Mouse (Mus musculus): Measurements from ENCODE around the gene H2-DMb2.

H2-DMb2 gene

GRCm38 (mm10) chr17:34143033-34143432 lies at the start of gene H2-DMb2:
H2-DMb2 (plus strand) TSS chr17:34143307.
- peak; percentile 51 for DNase-seq

GRCm38 (mm10) chr17:34094283-34095035 lies 48.6 kb upstream of the H2-DMb2 start:
- DNase-seq: no peak

GRCm38 (mm10) chr17:34096497-34097010 lies 46.6 kb upstream of the H2-DMb2 start:
- no peak for DNase-seq

- no peak for DNase-seq
Measured at GRCm38 (mm10) chr17:34097272-34097671, 45.8 kb upstream of the H2-DMb2 start.

- no peak for DNase-seq
Measured at GRCm38 (mm10) chr17:34098709-34099479, 44.2 kb upstream of the H2-DMb2 start.

GRCm38 (mm10) chr17:34099531-34099930 lies 43.6 kb upstream of the H2-DMb2 start:
- peak; percentile 64 for DNase-seq

- no peak for DNase-seq
Measured at GRCm38 (mm10) chr17:34101185-34101584, 41.9 kb upstream of the H2-DMb2 start.

GRCm38 (mm10) chr17:34101604-34102032 lies 41.5 kb upstream of the H2-DMb2 start:
- DNase-seq: peak; percentile 96

GRCm38 (mm10) chr17:34102831-34103230 lies 40.3 kb upstream of the H2-DMb2 start:
- DNase-seq: no peak

GRCm38 (mm10) chr17:34104804-34105203 lies 38.3 kb upstream of the H2-DMb2 start:
- no peak for DNase-seq

- no peak for DNase-seq
Measured at GRCm38 (mm10) chr17:34106555-34106954, 36.6 kb upstream of the H2-DMb2 start.

- DNase-seq: no peak
Measured at GRCm38 (mm10) chr17:34107109-34107867, 35.8 kb upstream of the H2-DMb2 start.

- no peak for DNase-seq
Measured at GRCm38 (mm10) chr17:34108460-34108859, 34.6 kb upstream of the H2-DMb2 start.

- DNase-seq: no peak
Measured at GRCm38 (mm10) chr17:34109038-34109805, 33.9 kb upstream of the H2-DMb2 start.

GRCm38 (mm10) chr17:34109806-34110195 lies 33.3 kb upstream of the H2-DMb2 start:
- no peak for DNase-seq

- no peak for DNase-seq
Measured at GRCm38 (mm10) chr17:34110309-34110708, 32.8 kb upstream of the H2-DMb2 start.

- DNase-seq: no peak
Measured at GRCm38 (mm10) chr17:34114114-34114513, 29.0 kb upstream of the H2-DMb2 start.

- DNase-seq: no peak
Measured at GRCm38 (mm10) chr17:34116736-34117370, 26.3 kb upstream of the H2-DMb2 start.

- peak; percentile 46 for DNase-seq
Measured at GRCm38 (mm10) chr17:34117421-34118112, 25.5 kb upstream of the H2-DMb2 start.

- peak; percentile 52 for DNase-seq
Measured at GRCm38 (mm10) chr17:34118113-34118872, 24.8 kb upstream of the H2-DMb2 start.

Data from kidney, adult 9 months (tissue).